Mouse (Mus musculus) adrenal gland, adult 2 months (tissue): Measurements from ENCODE around the gene Ncbp2. TPM values are rescaled to one million over a fixed set of nuclear protein-coding genes. Genes with fewer than 3 reads are reported as not detected.
A peak's percentile ranks its signal among the peaks of the same experiment; 100 is the strongest.

Experiments
- DNase-seq: peaks from one replicate; pipeline ENCODE4 v3.0.0; 2021
- long read RNA-seq: library from polyadenylated mRNA; stranded (forward); transcript quantifications from one replicate; pipeline ENCODE4 v2.0.0, GENCODE M21; 2021
- polyA plus RNA-seq: library from polyadenylated mRNA; depleted of rRNA; stranded (reverse); fragments of >200 nt; gene quantifications from 2 replicates; pipeline ENCODE4 v1.2.3, GENCODE M21; 2012; rRNA removed
- total RNA-seq, 2 experiments: library from RNA; stranded (reverse); gene quantifications; 2 replicates each; pipeline ENCODE4 v1.2.3; 2021

The Ncbp2 gene
- 10 to 100 TPM; 45.1 to 54.0 TPM for total RNA-seq
- polyA plus RNA-seq = 2.3 and 6.0 TPM in 2 replicates
- long read RNA-seq, transcript Ncbp2-201 (4 exons, 2,070 nt) = major isoform, 40 of 41 reads
- long read RNA-seq, partial matches to known transcripts = 0 of 41 reads
- long read RNA-seq, other reads (novel, unspliced or antisense) = 1 of 41 reads

DNA sequence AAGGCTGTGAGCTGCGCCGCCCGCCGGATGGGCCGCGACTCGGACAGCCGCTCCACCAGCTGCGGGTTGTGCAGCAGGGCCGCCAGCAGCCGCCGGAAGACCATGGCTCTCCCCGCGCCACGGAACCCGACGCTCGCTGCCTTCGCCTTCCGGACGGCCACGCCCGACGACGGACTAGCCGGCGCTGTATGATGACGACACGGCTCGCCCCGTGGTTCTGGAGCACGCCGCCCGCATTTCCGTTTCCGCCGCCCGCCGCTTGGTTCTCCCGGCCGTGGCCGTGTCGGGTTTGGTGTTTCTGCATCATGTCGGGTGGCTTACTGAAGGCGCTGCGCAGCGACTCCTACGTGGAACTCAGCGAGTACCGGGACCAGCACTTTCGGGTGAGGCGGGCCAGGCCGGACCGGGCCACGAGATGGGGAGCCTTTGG lies at the start of gene Ncbp2, which contains the start of gene 0610012G03Rik:
Gene Ncbp2 (plus strand): TSS at position 169 of the 430 bp plus-strand sequence.
Gene 0610012G03Rik (minus strand): TSS at position 150 of the 430 bp plus-strand sequence.
- DNase-seq = peak; percentile 96

DNA sequence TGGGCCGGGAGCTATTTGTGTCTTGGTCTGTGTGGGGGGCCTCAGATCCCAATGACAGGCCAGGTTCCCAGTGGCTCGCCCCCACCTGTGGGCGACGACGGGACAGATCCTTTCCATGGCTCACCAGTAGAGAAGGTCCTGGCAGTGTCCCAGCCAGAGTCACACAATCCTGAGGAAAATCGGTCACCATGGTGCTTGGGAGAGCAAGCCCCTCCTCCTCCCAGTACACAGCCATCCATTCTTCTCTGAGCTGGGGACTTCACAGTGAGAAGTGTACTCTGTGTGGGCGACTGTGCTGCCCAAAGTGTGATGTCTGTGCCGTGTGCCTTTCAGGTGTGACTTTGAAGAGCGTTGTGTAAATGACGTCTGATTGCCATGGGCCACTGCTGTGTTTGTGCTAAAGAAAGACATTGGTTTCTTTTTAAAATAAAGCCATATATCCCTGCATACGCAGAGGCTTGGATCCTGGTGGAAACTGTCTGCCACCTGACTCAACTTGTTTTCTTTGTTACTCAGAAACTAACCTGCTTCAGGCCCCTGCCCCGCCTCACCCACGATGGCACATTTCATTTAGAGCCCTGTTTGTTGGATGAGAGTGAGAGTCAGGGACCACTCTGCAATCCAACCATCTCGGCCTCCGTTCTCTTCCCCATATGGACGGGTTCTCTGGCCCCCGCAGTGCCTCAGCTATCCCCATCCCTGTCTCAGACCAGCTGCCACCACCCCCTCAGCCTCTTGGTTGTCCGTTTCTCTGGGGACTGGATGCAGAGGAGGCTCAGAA lies 49.6 kb upstream of the Ncbp2 start:
- no peak for DNase-seq

DNA sequence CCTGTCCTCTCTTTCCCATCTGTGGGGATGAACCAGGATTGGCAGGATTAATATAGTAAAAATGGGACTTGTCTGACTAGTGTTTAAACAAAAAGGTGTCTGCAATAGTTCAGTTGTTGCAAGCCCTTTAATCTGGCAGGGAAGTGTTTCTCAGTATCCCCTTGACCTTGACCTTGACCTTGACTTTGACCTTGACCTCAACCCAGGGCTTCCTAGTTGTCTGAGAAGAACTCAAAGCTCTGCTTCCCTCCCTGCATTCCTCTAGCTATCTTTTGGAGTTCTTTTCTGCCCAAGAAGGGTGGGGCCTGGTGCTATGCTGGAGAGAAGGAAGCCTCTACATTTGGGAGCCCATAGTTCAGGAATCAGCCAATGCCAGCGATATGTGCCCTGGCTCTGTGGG lies 46.4 kb upstream of the Ncbp2 start:
- DNase-seq = no peak

DNA sequence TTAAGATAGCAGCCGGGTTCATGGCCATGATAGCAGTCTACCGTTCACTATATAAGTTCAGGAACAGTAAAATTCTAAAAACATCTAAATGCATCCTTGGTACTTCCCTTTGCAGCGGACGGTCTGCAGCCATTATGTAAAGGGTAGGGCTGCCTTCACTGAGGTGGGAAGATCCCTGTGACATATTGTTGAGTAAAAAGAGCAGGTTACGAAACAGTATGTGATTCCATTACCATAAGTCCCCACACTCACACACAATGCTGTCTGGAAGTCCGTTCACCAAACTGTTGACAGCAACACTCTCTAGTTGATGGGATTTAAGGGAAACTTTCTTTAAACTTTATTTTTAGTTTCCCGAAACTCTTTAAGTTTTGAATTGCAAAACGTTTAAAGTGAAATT lies 45.1 kb upstream of the Ncbp2 start:
- DNase-seq = no peak

DNA sequence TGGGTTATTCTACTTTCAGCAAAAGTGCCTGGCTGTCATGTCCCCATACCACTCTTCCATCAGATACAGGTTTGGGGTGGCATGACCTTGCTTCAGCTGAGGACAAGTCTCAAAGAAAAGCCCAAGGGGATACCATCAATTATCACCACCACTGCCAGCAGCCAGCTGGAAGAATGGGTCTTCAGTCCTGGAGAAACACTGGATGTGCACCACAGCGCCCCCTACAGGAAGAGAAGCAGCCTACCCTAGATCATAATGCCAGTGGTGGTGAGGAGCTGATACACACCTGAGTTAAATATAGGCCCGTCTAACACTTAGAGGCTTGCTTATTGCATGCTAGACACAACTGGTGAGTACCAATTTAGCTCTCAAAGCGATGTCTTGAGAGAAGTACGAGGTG lies 43.0 kb upstream of the Ncbp2 start:
- no peak for DNase-seq

DNA sequence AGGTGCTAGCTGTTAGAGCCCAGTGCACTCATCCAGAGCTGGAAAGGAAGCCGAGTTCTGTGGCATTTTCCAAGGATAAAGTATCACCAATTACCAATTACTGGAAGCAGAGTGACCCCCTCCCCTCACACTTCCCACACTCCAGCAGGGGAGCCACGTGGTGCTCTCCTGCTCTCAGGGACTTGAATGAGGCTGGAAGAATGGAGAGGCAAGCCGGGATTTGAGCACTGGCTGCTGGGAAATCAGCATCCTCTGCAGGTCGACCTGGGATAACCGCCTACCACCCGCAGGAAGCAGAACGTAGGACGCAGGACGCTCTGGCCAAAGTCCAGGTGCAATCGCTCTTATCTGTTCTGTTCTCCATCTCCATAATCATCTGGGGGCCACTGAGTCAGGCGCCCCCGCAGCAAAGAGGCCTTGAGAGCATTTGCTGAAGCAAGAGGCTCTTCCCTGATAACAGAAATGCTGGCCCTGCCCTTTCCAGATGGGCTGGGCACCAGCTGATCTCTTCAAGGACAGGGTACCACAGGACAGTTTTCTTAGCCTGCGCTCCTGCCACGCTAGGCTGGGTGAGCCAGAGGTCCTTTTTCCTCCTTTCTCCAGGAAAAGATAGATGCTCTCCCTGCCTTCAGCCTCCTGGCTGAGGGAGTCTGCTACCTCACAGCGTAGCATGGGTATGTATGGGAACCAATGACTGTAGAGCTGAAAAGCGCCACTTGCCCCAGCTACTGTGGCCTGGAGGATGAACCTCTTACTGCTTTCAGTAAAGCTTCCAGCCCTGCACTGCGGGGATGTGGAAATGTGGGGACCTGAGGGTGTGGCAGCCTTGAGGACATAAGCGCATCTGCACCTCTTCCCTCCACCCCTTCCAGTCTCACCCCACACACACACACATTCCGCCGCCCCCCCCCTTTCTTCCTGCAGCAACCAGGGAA lies 42.2 kb upstream of the Ncbp2 start:
- peak; percentile 49 for DNase-seq

DNA sequence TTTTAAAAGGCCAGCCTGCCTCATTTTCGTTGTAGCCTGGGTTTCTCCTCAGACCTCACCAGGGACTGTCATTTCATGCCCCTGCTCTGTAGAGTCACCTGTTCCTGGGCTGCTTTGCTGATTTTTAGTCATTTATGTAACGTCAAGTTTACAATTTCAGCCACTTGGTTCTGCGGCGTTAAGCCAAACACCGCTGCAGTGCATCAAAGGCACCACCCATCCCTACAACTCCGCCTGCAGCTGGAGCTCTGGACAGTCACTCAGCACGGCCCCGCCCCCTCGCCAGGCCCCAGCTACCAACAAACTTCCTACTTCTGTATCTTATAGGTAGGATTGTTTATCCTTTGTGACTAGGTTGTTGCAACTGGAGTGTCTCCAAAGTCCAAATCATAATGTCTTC lies 41.4 kb upstream of the Ncbp2 start:
- peak; percentile 65 for DNase-seq

DNA sequence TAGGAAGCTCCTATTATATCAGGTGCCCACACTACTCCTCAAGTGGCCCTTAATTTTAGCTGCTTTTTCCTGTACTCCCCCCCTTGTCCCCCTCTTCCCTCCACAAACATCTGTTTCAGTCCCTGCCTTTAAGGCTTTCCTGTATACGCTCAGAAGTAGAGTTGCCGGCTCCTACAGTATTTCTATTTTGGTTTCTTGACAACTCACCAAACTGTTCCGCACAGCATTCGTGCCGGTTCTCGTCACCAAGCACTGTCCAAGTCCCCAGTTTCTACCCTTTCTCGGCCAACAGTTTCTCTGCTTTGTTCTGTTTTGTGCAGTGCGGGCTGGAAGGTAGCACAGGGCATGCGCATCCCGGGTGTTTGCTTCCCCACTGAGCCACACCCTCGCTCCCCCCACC lies 39.4 kb upstream of the Ncbp2 start:
- DNase-seq = no peak

DNA sequence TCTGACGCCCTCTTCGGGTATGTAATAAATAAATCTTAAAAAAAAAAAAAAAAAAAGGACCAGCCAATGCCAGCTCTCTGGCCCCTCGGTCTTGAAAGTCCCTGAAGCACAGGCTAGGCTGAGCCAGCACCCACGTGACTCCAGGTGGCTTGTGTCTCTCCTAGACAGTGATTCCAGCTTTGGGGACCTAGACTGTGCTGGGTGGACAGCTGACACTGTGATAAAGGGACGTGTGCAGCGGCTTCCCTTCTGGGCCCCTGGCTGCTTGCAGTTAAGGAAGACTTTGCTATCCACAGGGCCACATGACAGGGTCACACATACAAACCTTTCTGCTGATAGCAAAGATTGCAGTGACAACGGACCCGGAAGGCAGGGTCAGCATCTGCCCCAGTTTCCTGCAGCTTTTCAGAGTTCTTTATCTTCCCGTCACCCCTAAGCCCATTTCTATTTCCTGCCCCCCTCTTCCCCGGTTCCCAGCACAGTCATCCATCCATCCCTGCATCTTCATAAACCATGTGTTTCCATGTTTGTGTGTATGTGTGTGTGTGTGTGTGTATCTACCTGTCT lies 37.9 kb upstream of the Ncbp2 start:
- no peak for DNase-seq

DNA sequence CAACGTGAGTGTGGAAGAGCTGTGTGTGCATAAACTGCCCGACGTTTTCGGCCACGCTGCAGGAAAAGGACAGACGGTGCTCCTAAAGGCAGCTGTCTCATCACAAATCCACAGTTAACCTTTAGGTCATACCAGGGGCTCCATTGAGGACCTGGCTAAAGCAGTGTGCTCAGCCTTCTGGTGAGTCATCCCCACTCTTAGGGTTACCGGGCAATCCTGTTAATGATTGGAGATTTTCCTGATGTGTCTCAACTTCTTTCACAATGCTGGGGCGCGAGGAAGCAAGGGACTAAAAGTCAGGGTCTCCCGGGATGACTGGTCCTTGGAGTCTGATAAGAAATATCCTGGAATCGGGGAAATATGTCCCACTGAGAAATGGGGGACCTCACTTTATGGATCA lies 30.5 kb upstream of the Ncbp2 start:
- peak; percentile 41 for DNase-seq

DNA sequence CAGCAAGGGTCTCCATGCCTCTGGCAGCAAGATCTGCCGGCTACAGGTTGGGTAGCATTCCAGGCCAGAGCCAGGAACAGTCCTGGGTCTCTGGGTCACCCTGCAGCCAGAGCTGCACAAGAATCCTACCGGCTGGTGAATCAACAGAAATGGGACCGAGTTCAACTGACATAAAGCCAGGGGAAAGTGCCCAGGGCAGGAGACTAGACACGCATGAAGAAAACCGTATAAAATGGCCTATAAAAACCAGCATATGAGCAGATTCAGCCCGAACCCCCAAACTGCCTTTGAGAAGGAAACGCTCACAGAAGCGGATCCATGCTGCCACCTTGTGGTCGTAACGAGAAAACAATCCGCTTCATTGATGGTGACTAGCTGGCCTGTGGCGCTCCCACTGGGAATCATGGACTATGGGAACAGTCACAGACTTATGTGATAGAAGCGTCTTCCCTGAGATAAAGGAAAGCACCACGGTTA lies 30.0 kb upstream of the Ncbp2 start:
- peak; percentile 75 for DNase-seq

DNA sequence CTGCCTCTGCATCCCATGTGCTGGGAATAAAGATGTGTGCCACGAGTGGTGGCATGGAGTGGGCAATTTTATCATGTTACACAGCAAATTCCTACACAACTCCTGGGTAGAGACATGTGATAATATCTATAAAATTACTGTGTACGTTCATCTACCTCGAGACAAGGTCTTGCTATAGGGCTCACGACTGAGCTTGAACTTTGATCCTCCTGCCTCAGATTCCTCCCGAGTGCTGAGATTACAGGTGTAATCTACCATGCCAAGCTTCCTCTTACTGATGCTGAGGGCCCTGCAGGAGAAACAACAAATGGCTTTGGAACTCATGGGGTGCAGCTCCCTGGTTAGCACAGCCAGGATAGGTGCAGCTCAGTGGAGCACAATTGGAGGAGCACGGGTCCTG lies 23.9 kb upstream of the Ncbp2 start:
- no peak for DNase-seq

DNA sequence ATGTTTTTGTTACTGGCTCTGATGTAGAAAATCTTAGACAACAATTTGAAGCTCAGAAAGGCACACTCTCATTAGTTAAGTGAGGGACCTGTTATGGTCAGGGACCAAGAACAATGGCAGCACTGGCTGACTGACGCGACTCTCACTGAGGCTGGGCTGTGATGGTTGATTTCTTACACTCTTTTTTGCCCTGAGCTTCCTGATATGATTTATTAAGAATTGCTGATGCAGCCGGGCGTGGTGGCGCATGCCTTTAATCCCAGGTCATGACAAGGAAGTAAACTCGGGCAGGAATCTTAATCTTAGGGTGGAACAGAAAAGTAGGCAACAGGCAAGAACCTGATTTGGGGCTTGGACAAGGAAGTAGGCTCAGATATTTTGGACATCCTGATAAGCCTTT lies 22.2 kb upstream of the Ncbp2 start:
- DNase-seq = no peak

DNA sequence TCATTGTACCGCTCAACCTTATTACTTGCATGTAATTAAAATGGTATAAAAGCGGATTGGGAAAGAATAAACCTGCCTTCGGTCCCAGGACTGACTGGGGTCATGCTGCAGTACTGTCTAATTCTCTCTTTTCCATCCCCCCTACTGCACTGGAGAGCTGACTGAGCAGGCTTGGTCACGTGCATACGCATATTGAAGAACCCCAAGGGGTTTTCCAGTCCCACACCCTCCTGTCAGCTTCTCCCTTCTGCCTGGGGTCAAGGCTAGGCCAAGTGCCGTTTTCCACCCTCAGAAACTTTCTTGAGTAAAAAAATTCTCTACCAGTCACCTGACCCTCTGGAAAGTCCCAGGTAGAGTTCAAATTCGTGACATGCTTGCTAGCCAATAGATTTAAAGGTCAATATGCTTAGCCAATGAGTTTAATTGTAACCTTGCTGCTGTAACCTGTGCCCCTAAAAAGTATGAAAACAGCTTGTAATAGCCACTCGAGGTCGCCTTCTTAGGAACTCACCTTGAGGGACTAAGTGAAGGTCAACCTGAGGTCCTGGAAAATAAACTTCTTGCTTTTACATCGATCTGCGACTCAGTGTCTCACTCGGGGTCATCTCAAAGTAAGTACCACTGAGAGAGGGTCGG lies 21.6 kb upstream of the Ncbp2 start:
- DNase-seq = no peak

DNA sequence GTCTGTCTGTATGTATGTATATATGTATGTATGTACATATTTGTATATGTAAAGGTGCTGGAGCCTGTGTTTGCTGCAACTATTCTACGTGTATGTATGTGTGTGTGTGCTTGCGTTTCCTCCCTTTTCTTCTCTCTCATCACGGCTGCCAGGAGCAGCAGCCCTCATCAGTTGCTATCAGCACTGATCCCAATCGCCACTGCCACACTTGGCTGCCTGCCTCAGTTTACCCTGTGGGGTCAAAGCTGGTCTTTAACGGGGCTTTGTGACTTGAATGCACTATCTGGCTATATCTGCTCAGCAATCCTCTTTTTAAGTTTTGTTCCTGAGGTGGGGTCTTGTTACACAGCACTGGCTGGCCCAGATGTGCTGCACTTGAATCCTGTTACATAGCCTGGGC lies 20.9 kb upstream of the Ncbp2 start:
- no peak for DNase-seq

DNA sequence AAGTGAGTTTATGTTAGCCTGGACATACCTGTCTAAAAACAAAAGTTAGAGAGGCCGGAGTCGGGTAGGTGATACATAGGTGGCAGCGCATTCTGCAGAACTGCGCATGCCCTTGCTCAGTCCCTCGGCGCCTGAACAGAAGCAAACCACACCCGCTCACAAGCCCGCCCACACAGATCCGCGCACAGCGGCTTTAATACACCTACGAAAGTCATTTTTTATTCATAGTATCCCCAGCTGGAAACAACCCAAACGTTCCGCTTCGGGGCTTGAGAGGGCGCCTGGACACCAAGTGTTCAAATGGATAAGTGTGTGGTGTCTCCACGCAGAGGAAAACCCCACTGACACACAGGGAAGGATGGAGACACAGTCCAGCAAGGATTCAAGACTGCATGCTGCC lies 17.0 kb upstream of the Ncbp2 start:
- no peak for DNase-seq

DNA sequence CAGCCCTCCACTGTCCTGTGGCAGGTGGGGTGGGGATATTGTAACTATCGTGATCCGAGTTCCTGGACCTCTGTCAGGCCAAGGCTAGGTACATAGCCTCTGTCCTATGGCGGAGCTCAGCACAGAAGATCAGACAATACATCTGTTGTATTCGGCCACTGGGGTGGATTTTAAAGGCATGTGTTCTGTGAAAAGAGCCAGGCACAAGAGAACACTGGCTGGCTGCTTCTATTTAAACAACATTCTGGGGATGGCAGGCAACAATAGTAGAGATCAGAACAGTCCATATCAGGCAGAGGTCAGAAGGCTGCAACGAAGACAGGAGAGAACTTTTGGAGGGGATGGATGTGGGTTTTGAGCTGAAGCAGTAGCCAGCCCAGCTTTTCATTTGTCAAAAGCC lies 16.1 kb upstream of the Ncbp2 start:
- no peak for DNase-seq

DNA sequence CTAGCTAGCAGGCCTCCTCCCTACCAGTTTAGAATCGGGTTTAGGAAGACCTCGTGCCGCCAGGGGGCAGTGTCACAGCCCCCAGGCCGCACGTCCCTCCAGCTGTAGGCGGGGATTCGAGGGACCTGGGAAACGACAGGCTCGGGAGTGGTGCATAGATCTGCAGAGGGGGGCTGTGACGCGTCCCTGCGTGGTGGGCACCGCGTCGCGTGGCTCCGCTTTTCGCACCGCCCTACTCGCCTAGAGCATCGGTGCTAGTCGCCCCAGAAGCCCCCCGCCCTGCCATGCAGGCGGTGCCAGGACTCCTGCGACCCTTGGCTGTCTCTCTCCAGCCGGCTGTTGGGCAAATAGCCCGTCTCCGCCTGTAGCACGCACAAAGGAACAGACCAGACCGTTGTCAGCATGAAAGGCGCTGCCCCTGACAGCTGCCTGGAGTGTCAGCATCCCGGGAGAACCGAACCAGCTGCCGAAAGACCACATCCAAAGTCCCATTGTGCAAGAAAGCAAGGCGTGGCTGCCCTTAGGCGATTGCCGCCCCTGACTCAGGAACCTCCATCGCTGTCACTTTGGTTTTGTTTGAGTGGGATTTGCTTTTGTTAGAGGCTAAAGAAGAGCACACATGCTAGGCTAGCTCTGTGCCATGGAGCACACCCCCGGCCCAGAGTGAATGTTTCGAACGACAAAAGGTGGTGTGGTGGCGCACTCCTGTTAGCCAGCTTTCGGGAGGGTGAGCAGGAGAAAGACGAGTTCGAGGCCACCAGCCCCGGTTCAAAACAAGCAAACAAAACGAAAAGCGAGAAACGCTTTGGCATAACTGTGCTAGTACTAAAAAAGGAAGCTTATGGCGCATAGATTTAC lies 15.2 kb upstream of the Ncbp2 start:
- peak; percentile 89 for DNase-seq

DNA sequence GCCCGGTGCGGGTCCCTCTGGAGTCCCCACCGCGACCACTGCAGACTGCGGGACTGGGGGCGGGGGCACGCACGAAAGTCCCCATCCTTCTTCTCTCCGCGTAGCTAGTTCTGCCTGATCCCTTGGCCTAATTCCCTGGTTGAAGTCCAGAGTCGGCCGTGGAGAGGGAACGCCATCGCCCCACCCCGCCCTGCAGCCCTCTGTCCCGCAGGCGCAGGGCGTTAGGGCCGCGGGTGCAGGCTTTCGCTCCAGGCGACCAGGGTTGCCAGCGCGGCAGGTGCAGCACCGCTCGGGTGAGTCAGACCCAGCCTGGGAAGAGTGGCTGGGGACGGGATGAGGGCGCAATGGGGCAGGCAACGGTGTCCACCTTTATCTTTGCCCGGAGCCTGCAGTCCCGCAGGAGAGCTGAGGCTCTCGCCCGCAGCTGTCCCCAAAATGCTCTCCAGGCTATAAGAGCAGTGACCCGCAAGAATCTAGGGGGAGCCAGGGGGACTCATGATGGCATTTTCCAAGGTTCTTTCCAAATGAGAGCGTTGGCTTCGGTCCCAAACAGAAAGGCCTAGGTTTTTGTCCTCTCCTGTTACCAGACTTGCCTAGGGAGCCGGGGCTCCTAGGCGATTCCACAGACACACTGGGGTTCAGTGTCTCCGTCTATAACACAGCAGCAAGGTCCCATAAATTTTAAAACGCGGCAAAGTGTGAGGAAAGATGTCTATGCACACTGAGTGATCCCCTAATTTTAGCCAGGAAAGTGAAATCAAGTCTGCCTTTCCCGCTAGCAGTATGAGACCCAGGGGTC lies 14.4 kb upstream of the Ncbp2 start, which contains the start of gene Pigz:
Gene Pigz (plus strand): TSS at position 101 of the 799 bp plus-strand sequence.
- peak; percentile 63 for DNase-seq

DNA sequence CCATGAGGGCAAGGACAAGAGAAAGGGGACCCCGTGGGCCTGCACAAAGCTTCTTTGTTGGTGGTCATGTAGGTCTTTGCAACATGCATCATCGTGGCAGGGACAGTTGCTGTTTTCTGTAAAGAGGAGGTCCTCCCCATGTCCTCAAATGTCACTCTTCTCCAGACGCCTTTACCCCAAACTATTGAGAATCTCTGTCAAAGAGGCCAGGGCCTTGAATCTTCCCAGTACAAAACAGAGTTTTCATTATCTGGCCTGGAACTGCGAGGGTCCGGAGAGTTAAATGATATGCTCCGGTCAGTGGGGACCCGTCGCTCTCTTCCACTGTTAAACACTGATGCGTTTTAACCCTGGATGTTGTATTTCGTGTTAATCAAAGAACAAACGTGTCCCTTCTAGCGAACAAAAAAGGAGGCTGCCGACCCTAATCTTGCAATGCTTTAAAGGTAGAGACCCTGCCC lies 13.7 kb upstream of the Ncbp2 start:
- no peak for DNase-seq
